Mouse (Mus musculus) inflammation-experienced regulatory T-cells, adult 6 months (primary cell): ENCODE data around the gene Oaz3. TPM values are rescaled to one million over a fixed set of nuclear protein-coding genes. Genes with fewer than 3 reads are reported as not detected.

Source experiments
- ATAC-seq: one replicate; pipeline ENCODE4 v1.8.0; 2017
- polyA plus RNA-seq, 3 experiments: library from polyadenylated mRNA; unstranded; fragments of 100-300 nt; shearing (Covaris generic); gene quantifications; one replicate each; pipeline ENCODE4 v1.2.1; 2017

The Oaz3 gene
- polyA plus RNA-seq, result 1 to 10 TPM in 2 of 3 experiments, under 1 TPM in 1; 0.75 to 1.2 (median 1.0) TPM

DNA sequence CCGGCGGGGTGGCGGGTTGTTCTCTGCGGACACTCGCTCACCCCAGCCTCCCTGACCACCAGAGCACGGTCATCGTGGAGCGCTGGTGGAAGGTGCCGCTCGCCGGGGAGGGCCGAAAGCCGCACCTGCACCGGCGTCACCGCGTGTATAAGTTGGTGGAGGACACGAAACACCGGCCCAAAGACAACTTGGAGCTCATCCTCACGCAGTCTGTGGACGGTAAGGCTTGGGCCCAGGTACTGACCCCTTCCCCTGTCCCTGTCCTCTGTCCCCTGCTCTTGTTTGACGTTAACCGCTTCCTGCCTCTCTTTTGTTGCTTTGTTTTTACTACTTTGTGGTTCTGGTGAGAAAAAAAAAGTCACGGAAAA is at the start of gene Oaz3:
TSS of gene Oaz3 (minus strand) at position 319 of the 368 bp plus-strand sequence.
- peak; percentile 47 for ATAC-seq

DNA sequence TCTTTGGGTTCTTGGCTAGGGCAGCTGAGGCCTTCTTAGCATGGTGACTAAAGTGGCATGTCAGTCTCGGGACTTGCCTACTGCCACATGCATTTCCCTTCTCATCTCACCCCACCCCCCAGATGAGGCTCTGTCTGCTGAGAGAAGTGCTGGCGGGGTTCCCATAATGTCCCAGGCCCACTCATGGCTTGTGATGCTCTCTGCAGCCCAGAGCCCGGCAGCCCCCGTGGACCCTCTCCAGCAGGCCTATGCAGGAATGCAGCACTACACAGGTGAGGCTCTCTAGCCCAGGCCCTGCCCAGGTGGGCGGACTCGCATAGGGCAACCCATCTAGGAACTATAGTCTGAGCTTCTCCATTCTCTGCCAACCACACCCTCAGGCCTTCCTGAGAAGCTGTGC is 43.9 kb upstream of the Oaz3 start:
- no peak for ATAC-seq

DNA sequence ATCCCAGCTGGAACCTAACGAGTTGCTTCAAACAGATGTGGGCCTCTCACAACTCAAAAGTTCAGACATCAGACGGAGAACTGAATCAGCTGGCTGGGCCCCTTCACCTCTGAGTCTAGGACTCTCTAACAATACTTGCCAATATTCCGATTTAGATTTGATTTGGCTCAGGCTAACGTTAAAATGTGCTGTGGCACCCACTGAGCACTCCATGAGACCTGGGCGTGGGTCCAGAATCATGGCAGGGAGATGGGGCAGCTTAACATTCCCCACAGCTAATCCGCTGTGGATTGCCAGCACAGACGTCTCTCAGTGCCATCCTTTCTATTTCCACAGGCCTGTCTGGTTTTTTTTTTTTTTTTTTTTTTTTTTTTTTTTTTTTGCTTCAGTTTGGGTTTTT is 42.2 kb upstream of the Oaz3 start:
- no peak for ATAC-seq

DNA sequence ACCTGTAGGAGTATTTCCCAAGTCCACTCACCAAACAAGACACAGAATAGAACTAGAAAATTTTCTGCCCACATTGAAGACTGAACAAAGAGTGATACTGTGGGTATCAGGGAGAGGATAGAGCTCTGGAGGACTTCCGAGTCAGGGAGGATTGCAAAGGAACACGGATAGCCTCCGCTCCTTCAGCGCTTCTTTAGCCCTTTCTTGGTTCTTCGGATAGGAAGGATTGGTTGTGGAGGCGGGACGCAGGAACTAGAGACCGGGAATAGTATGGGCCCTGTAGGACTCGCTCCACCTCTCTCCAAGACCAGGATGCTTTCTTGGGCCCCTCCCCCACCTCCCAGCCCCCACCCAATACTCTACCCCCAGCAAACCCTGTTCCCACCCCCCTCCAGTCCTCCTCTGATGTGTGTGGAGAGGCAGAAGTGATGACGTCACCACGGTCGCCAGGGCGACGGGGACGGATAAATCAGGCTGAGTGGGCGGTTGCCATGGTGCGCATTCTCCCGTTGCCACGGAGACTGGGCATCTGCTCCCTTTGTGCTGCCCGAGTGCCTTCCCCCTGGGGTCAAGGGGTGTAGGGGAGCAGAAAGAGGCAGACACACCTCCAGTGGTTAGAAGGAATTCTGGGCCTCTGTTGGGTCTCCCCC is 40.2 kb upstream of the Oaz3 start:
- ATAC-seq, result peak; percentile 63

DNA sequence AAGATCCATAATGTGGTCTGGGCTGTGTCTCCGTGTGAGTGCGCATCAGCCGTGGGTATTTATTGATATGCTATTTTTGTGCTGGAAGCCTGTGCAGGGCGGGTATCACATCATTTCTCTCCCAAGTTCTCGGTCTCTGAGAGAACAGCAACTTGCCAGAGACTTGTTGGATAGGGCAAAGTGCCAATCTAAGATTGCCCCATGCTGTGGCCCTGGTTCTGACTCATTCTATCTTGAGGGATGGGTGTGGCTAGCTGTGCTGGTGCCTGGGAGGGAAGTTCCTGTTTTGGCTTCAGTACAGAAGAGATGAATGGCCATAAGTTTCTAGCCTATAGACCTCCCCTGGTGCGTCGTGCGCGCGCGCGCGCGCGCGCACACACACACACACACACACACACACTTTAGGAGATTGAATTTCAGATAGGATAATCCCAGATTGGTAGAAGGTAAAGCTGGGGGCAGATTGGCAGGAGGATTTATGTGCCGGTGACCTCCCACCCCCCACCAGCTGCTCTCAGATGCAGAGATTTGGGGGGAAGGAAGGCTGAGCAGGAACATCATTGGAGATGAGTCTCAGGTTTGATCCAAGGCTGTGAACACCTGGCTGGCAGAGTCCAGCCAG is 39.2 kb upstream of the Oaz3 start:
- peak; percentile 39 for ATAC-seq

DNA sequence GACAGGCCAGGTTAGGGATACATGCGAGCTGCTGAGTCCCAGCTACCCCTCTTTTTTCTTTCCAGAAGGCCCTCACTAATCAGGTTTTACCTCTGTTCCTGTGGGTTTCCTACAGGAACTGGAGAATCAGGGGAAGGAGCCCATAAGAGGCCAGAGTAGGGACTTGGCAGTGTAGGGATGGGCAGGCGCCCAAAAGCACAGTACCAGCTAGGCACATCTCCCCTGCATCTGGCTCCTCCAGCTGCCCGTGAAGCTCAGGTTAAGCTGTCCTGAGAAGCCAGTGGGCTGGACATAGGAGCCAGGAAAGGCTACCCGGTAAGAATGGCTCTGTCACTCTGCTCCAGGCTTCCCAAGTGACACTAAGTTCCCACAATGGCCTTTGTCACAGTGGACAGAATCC is 37.7 kb upstream of the Oaz3 start:
- no peak for ATAC-seq

DNA sequence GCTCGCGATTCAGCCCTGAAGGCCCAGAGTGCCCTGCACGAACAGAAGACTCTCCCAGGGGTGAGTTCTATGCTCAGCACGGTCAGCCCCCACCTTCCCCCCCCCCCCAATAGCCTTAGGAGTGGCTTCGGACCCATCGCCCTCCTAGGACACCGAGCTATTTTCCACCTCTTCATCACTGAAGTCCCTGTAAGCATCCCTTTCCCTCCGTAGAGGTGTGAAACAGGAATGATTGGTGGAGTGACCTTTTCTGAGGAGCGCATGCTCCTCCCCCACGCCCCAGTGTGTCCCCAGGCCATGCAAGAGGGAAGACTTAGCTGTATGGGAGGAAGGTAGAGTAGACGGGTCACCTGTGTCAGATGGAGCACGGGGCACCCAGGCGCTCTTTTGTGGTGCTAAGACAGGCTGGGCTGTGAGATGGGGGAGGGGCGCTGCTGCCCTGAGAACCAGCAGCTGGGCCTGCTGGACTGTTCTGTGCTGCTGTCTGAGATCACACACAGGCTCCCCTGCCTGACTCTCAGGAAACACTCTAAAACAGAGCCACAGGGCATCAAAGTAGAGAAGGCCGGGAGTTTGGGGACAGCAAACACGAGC is 36.7 kb upstream of the Oaz3 start, which contains the start of gene Riiad1:
TSS of gene Riiad1 (minus strand) at position 51 of the 594 bp plus-strand sequence.
- no peak for ATAC-seq

DNA sequence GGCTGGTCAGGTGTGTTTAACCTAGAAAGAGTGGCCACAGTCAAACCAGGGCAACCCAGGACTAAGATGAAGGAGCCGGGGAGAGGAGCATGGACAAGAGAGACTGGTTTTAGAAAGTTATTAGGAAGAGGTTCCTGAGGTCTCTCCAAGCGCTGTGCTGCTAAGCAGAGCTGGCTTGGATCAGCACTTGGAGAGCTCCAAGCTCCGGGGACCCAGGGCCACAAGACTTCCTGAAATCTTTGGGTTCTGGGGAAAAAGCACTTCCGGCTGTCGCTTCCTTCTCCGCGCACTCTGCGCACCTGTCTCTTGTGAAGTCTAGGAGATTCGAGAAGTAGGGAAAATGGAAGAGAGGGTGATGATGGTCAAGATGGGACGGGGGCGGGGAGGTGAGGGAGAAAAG is 35.8 kb upstream of the Oaz3 start:
- ATAC-seq, result no peak

DNA sequence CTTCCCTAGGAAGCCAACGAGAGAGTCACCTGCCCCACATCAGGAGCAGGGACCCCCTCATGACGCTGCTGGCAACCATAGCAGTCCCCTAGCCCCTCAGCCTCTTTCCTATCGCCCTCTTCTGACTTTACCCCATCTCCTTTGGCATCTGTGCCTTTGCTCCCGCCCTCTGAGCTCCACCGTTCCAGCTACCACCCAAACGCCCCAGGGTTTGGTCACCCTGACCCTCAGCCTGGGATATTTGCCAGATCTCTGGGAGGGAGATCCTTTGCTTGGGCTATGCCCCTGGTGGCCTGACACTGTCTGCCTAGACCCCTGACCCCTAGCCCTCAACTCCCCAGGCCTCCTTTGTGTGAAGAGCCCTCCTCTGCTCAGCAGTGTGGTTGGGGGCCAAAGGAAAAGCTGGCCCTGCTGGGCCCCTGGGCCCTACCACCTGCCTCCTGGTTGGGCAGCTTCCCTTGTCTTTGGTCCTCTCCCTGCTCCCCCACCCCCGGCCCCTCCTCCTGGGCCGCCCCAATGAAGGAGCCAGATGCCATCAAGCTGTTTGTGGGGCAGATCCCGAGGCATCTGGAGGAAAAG is 35.0 kb upstream of the Oaz3 start:
- ATAC-seq, result no peak

DNA sequence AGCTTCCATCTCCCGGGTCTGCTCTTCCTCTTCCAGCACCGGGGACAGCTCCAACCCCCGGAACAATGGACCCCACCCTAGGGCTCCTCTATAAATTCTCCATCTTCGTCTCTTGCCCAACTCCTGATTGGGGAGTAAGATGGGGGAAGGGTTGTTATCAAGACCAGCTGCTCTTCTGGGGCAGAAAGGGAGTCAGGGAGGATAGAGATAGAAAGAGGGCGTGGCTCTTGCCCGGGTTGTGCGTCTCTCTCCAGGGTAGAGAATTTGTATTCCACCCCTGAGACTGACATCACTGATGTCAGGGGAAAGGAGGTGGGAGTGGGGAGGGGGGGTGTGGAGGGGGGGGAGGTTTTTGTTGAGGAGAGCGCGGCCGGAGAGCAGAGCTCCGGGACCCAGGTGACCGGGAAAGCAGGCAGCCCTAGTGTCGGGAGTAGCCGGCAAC is 34.3 kb upstream of the Oaz3 start, which contains the start of gene Celf3:
TSS of gene Celf3 (plus strand) at position 315 of the 442 bp plus-strand sequence.
- ATAC-seq, result no peak

DNA sequence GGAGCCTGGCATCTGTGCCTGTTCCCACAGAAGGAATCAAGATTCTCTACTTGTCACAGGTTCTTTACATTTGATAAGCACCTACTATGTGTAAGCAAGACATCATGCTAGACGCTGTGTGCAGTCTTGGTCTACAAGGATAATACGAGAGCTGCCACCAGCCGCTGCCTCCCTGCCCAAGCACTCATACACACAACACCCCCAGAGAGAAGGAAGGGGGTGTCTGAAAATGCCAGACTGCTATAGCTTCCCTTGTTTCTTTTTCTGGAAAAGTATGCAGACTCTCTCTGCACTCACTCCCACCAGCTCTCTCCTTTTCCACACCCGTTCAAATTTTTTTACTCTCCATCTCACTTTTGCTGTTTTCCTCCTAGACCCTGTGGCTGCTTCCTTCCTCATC is 33.7 kb upstream of the Oaz3 start:
- no peak for ATAC-seq

DNA sequence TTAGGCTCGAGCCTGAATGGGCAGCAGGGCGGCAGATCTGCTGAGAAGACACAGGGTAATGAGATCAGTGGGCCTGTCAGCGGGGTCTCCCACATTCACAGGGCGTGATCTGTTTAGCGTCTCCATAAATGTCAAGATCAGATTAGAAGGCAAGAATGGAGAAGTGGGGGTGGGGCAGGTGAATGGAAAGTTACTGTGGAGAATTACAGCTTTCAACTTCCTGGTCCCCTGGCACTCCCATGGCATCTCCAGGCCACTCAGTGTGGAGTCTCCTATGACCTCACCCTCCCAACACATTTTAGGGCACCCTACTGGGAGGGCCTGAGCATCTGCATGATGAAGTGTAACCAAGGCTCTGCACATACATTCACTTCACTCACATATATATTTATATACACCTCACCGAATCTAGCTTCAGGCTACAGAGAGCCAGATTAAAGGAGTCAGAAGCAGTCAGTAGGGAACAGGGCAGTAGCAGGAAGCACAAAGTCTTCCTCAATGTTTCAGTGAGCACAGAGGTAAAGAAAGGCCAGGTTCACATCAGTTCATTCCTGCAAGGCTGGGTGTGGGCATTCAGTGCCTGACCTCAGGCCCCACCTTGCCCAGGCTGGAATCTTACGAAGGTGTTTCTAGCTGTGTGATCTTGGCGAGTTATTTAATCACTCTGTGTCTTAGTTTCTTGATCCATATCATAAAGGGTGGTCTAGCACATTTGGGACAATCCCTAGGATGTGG is 32.8 kb upstream of the Oaz3 start:
- ATAC-seq, result no peak

DNA sequence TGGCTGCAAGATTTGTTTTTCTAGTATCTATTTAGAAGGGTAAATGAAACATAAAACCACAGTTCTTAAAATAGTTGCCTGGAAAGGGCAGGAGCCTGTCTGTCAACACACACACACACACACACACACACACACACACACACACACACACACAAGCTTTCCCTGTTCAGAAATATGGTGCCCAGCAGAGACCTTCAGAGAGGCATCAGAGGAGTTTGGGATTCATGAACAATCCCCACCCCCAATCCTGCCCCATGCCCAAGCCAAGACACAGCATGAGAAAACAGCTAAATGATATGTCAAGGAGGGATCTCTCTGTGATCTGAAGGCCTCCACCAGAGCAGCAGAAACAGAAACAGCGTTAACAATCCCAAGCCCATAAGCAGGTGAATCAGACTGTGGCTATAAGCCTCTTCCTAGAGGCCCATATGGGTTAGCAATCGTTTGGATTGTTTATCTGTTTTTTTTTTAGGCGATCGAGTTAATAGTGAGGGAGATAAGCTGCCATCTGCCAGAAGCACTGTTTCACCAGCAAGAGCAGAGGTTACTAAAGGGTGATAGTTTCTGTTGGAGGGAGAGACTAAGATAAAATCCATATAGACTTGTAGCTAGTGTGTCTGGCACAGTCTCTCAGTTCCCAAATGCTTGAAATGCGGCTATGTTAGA is 30.0 kb upstream of the Oaz3 start:
- ATAC-seq, result no peak

DNA sequence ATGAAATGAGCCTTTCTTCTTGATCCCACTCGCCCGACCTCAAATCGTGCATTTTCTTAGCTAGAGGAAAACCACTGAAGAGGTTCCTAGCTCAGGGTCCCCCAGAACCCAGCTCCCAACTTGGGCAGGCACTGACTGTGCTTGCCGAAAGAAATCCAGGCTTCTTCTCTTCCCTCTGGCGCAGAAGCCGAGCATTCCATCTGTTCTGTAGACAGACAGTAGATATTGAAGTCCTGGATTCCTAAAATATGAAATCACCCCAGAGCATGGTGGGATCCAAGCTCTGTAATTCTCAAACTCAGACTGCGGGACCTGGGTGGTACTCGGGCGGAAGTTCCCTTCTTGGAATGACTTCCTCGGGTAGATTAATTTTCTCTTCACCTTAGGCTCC is 29.4 kb upstream of the Oaz3 start:
- no peak for ATAC-seq

DNA sequence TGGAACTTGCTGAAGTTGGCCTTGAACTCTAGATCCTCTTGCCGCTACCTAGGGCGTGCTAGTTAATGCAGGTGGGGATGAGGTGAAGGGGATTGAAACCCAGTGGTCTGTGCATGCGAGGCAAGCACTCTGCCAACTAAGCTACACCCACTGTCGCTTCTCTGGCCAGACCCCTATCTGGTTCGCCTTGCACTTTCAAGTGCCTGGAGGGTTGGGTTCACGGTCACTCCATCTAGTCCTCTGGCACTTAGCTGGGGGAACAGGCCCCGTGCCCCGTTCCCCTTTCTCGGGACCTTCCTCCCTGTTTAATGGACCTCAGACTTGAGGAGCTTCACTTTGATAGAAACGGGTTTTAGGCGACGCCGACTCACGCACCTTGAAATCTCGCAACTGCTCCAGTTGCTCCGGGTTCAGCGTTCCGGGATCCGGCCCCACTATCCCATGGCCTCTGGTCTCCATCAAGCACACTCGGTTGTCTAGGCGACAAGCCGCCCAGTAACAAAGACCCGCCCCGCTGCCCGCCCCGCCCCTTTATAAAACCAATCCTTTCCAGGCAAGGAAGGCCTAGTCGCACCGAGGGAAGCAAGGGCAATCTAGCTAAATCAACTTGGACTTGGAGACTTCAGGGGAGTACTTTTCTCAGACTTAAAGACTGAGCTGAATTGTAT is 28.9 kb upstream of the Oaz3 start:
- no peak for ATAC-seq

DNA sequence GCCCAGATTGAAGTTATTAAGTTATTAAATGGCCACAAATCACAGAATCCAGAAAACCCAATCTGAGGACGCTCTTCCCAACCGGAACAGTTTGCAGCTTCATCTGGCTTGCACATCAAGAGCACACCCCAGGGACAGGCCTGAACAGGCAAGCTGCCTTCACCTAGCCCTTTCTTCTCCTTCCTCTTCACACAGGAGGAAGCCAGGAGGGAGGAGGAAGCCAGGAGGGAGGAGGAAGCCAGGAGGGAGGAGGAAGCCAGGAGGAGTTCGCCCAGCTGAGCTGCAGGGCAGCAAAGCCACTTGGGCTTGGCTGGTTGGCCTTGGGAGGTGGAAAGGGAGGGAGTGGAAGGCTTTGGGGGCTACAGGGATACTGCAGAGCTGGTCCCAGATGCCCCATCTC is 25.2 kb upstream of the Oaz3 start:
- ATAC-seq, result no peak

DNA sequence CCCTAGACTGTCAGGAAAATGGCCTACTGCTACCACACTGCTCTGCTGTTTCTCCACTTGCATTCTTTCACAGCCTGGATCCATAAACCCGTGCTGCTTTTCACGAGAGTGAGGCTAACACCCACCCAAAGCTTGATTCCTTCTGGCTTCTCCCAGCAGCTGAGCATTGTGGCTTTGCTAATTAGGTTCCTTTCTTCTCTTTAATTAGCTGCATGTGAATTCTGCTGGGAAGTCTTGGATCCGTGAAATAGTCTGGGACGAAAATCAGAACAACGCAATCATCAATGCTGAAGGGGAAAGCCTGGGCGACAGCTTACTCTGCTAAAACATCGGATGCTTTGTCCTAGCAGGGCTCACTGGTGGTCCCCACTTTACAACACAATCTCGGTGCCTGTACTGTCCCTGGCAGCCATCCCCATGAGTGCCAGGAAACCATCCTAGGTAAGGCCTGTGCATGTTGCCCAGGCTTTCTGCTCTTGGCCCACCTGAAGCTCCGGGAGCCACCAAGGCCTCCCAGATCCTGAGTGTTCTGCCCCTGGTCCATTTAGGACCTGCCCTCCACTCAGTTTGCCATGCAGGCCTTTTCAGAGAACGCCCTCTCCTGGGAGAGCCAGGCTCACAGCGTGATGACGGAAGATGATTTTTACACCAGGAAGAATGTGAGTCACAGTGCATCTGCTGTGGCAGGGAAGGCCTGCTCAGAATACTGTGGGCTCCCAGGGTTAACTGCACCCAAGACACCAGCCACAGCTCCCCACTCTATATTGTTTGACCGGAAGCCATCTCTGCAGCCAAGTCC is 22.1 kb upstream of the Oaz3 start:
- no peak for ATAC-seq

DNA sequence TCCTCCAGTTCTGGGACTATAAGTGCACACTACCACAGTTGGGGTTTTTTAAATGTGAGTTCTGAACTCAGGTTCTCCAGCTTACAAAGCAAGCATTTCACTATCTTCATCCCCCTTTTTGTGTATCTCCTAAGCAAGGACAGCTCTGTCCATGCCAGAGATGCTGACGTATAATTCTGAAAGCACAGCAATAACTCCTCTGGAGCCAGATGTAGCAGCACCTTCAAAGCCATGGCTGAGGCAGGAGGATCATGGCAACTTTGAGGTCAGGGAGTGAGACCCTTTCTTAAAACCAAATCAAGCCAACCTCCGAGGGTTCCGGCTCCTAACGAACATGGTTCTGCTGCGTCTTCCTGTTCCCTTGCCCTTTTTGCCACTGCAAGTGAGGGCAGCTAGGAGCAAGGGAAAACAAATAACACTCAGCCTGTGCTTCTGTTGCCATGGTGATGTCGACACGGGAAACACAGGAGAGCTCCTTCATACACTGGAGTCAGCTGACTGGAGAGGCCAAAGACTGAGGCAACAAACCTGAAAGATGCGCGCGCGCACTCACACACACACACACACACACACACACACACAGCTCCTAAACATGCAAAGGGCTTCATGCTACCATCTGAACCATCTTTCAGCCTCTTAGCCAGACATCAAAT is 20.3 kb upstream of the Oaz3 start:
- ATAC-seq, result no peak

DNA sequence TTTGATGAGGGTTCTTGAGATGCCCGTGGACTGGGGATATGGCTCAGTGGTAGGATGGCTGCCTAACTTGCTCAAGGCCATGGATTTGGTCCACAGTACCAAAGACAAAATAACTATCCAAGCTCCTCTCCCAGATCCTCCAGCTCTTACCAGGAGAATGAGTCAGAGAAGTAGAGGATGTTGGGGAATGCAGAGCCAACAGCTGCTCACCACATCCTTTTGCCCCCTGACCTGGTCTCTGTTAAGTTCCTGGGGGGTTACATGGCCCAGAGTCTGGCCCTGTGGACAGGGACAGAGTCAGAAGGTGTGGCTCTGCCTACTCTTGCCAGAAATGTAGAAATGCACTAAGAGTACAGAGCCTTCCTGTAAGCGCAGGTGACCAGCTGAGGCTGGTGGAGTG is 16.1 kb upstream of the Oaz3 start:
- ATAC-seq, result no peak

DNA sequence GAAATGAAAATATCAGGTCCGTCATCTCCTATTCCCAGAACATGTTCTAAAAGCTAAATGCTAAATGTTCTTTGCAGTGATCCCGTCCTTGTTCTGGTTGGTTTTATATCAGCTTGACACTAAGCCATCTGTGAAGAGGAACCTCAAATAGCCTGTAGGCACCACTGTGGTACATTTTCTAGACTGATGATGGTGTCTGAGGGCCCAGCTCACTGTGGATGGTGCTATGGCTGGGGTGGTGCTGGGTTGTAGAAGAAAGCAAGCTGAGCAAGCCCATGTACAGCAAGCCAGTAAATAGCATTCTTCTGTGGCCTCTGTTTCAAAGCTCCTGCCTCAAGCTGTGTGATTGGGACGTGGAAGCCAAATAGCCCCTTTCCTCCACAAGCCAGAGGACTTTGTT is 13.3 kb upstream of the Oaz3 start:
- ATAC-seq, result no peak
